In genomic region chr1:137023706-137024105, GRCm38 (mm10) we compare ENCODE assay signal across 17 mouse cellular contexts.
"Had no signal": no experiment of that assay in that cellular context is flagged by ENCODE, and none has a peak within 500 bp of the region (broad histone marks: within the 10 kb centered on the region; RNA-seq: fewer than 3 reads in every experiment).

No protein-coding gene starts in this region.

- ATAC-seq: hindbrain, embryonic 16.5 days; inflammation-experienced regulatory T-cells, adult 6 months; intestine, embryonic 15.5 days; intestine, postnatal 0 days had no signal

- DNase-seq: gastrocnemius, adult 2 months; gastrocnemius, postnatal 10 days; gastrocnemius, postnatal 25 days; heart, adult 2 months; heart, postnatal 10 days; heart, postnatal 4 days; kidney, adult 18-20 months; kidney, adult 8-10 months; kidney, postnatal 10 days; kidney, postnatal 25 days; kidney, postnatal 4 days; liver; liver, embryonic 13.5 days had no signal
